Mouse (Mus musculus): ENCODE data around the gene Wars. TPM values are rescaled to one million over a fixed set of nuclear protein-coding genes. Genes with fewer than 3 reads are reported as not detected.

Wars gene
- total RNA-seq (2023) = 10 to 100 TPM; 37.8 to 45.1 TPM

GRCm38 (mm10) chr12:108893715-108894431 is at the start of gene Wars:
Gene Wars, minus strand, starts transcription at chr12:108894174.

DNA sequence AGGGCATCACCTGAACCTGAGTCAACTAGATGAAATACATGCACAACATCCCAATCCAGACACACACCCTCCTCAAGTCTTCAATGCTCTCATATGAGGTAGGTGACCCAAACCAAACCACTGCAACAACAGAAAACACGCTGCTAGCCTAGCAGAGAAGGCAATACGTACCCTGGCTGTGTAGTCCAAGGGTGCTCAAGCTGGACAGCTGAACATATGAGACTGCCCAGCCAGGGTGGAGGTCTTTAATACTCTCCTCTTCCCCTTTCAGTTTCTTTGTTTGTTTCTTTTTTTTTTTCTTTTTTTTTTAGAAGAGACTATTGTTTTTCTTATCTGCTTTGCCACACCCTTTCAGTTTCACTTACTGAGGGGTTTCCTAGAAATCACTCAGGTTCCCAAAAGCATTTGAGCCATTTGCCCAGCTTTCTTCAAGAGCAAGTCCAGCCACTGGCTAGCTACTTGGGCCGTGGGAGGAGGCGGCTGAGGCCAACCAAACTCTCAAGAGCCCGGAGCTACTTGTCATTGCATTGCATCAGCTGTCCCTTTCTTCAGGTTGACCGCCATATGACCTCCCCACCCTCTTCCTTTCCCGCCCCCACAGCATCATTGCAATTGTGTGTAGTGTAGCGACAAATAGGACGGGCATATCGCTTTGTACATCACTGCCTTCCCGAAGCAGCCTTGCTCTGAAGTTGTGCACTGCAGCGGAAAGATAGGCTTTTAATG is 822 bp downstream of the Wars start, which contains the start of gene Wdr25:
TSS of gene Wdr25 (plus strand) at position 643 of the 726 bp plus-strand sequence.

DNA sequence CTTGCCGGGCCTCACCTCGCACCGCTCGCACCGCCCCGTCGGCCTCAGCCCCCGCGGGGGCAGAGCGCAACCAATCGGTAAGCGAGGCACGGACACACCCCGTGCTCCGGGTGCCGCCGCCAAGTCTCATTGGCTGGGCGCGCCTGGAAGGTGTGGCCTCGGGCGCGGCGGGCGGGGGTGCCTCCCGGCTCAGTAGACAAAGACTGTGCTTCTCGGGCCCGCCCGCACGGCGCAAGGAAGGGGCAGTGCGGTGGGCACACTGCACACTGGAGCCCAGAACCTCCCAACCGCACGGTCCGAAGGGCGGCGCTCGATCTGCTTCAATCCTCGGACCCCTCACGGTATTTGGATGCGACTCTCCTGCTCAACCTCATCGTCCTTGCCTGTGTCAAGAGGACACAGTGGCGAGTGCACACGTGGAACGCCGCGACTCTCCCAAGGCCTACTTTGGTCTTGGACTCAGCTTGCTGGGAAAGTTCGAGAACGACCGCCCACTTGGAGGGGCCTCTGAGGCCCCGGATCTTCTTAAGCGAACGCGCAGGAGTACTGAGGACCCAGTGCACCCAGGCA is 58.0 kb downstream of the Wars start, which contains the start of the genes Slc25a29 and Slc25a47:
TSS of gene Slc25a29 (minus strand) at position 44 of the 570 bp plus-strand sequence.
TSS of gene Slc25a47 (plus strand) at position 207 of the 570 bp plus-strand sequence.

Other genes starting within 250 kb of the Wars start
- gene Degs2, start 191.9 kb downstream of the Wars start, total RNA-seq (2023) = not detected
- 10 to 100 TPM; 82.4 to 96.5 TPM for gene Yy1, start 101.2 kb downstream of the Wars start, total RNA-seq (2023)
- 10 to 100 TPM in 1 of 2 experiments, 1 to 10 TPM in 1; 8.0 to 12.9 TPM for gene Slc25a29, start 58.3 kb downstream of the Wars start, total RNA-seq (2023)
- gene Slc25a47, start 58.1 kb downstream of the Wars start, total RNA-seq (2023) = 1 to 10 TPM; 5.4 to 8.7 TPM
- gene Wdr25, start 543 bp downstream of the Wars start, total RNA-seq (2023) = 10 to 100 TPM in 1 of 2 experiments, 1 to 10 TPM in 1; 7.4 to 12.0 TPM
- gene Begain, start 174.0 kb upstream of the Wars start, total RNA-seq (2023) = 1 to 10 TPM; 1.1 to 1.5 TPM

All from T-cell, adult 66 days (primary cell).